Mouse (Mus musculus) layer of hippocampus, adult 9-10 months (tissue): ENCODE data around the gene Plekhh1.

Experiments
- DNase-seq: peaks from one replicate; pipeline ENCODE4 v3.0.0; 2022; ENCODE audit warnings: low spot score

Gene Plekhh1

GRCm38 (mm10) chr12:79034331-79034730, 5.4 kb downstream of the Plekhh1 start:
- no peak for DNase-seq

GRCm38 (mm10) chr12:79035349-79035748, 6.4 kb downstream of the Plekhh1 start:
- DNase-seq = no peak

- no peak for DNase-seq
Observed at GRCm38 (mm10) chr12:79039708-79040107, 10.7 kb downstream of the Plekhh1 start.

GRCm38 (mm10) chr12:79040201-79040827, 11.4 kb downstream of the Plekhh1 start:
- DNase-seq = no peak

- DNase-seq = no peak
Observed at GRCm38 (mm10) chr12:79041436-79041835, 12.5 kb downstream of the Plekhh1 start.

- DNase-seq = no peak
Observed at GRCm38 (mm10) chr12:79044668-79045067, 15.7 kb downstream of the Plekhh1 start.

GRCm38 (mm10) chr12:79046171-79046570, 17.2 kb downstream of the Plekhh1 start:
- DNase-seq = no peak

GRCm38 (mm10) chr12:79047203-79047602, 18.2 kb downstream of the Plekhh1 start:
- no peak for DNase-seq

GRCm38 (mm10) chr12:79048898-79049297, 19.9 kb downstream of the Plekhh1 start:
- DNase-seq = no peak

GRCm38 (mm10) chr12:79049807-79050206, 20.8 kb downstream of the Plekhh1 start:
- no peak for DNase-seq

GRCm38 (mm10) chr12:79050545-79051212, 21.7 kb downstream of the Plekhh1 start:
- no peak for DNase-seq

- DNase-seq = no peak
Observed at GRCm38 (mm10) chr12:79052073-79052472, 23.1 kb downstream of the Plekhh1 start.

GRCm38 (mm10) chr12:79055276-79055675, 26.3 kb downstream of the Plekhh1 start:
- DNase-seq = no peak

- DNase-seq = no peak
Observed at GRCm38 (mm10) chr12:79059573-79059972, 30.6 kb downstream of the Plekhh1 start.

GRCm38 (mm10) chr12:79060134-79060533, 31.2 kb downstream of the Plekhh1 start:
- DNase-seq = no peak

GRCm38 (mm10) chr12:79060766-79061652, 32.0 kb downstream of the Plekhh1 start:
- no peak for DNase-seq

- DNase-seq = no peak
Observed at GRCm38 (mm10) chr12:79064451-79064850, 35.5 kb downstream of the Plekhh1 start.

GRCm38 (mm10) chr12:79066431-79066830, 37.5 kb downstream of the Plekhh1 start:
- no peak for DNase-seq

- DNase-seq = no peak
Observed at GRCm38 (mm10) chr12:79067526-79067925, 38.6 kb downstream of the Plekhh1 start.

GRCm38 (mm10) chr12:79068306-79068705, 39.3 kb downstream of the Plekhh1 start:
- DNase-seq = no peak

- DNase-seq = no peak
Observed at GRCm38 (mm10) chr12:79069187-79069608, 40.2 kb downstream of the Plekhh1 start.

GRCm38 (mm10) chr12:79069916-79070315, 41.0 kb downstream of the Plekhh1 start:
- no peak for DNase-seq
